Mouse (Mus musculus): ENCODE data around the gene Camk1d. TPM values are rescaled to one million over a fixed set of nuclear protein-coding genes. Genes with fewer than 3 reads are reported as not detected.
A peak's percentile ranks its signal among the peaks of the same experiment; 100 is the strongest.

Camk1d gene
- total and polyA plus RNA-seq, 2 experiments from 2014 or later = 1.1 to 2.2 TPM

DNA sequence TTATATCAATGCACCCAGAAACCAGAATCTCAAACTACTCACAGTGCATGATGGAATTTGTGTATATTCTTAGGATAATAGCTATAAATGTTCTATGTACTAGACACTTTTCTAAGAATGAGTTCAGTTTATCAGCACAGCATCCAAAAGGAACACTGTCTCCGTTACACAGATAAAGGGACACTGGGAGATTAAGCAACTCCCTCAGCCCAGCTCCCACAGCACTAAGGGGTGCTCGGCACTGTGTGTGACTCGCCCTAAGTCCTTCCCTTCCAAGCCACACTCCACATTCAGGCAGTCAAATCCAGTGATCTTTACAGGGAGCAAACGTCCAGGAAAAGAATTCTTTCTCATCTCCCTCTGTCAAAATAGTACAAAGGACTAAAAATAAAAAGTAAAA is 83.6 kb downstream of the Camk1d start:
- no peak for DNase-seq (ENCODE audit: low spot score)
- H3K36me3 ChIP-seq (replicated peaks; ENCODE audit: control insufficient read depth, insufficient read depth, low read length) = no peaks in the 10 kb centered on the region
- H3K4me1 ChIP-seq (ENCODE audit: control insufficient read depth, insufficient read depth) = no peaks in the 10 kb centered on the region
- H3K4me3 ChIP-seq (ENCODE audit: low read depth, low read length) = no peak overlapping the region
- WGBS = 44% methylated on average over 4 of the region's 4 CpGs
- no peak overlapping the region for H3K9ac ChIP-seq (replicated peaks; ENCODE audit: low read depth, low read length)
- no peak for TF ChIP-seq CTCF (IDR thresholded peaks at IDR 0.05; ENCODE audit: low read depth)
- TF ChIP-seq EP300 (IDR thresholded peaks at IDR 0.05; ENCODE audit: low read depth) = no peak
- no peak overlapping the region for H3K4me2 ChIP-seq (ENCODE audit: low read depth, low read length)
- no peaks in the 10 kb centered on the region for H3K27me3 ChIP-seq (ENCODE audit: control insufficient read depth, insufficient read depth, low read length)
- H3K9me3 ChIP-seq (replicated peaks; ENCODE audit: control insufficient read depth, low read length) = no peaks in the 10 kb centered on the region
- no peak for ATAC-seq (ENCODE audit: insufficient read depth, low read depth)
- no peak overlapping the region for H3K27ac ChIP-seq (ENCODE audit: low read depth)

DNA sequence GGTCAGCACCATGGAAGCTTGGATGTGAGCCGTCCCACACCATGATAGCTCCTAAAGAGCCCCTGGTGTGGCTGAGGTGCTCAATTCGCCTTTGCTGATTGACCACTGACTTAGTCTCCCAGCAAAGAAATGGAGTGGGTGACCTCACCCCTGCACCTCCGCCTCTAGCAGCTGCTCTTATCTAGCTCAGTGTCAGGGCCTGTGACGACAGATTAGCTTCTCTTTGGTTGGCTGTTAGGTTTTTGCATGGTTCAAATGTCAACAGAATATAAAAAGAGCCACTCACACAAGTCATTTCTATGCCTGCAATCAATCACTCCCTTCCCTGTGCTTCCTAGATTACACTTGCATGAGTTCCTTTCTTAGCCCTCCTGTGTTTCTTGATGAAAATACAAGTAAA is 89.9 kb downstream of the Camk1d start:
- Histone ChIP-seq H3K27me3 (ENCODE audit: control insufficient read depth, insufficient read depth, low read length) (no peaks in the 10 kb centered on the region), H3K9ac (replicated peaks; ENCODE audit: low read depth, low read length) (no peak overlapping the region), H3K4me3 (ENCODE audit: low read depth, low read length) (no peak overlapping the region), H3K27ac (ENCODE audit: low read depth) (no peak overlapping the region), H3K4me1 (ENCODE audit: control insufficient read depth, insufficient read depth) (no peaks in the 10 kb centered on the region), H3K36me3 (replicated peaks; ENCODE audit: control insufficient read depth, insufficient read depth, low read length) (no peaks in the 10 kb centered on the region), H3K4me2 (ENCODE audit: low read depth, low read length) (no peak overlapping the region), H3K9me3 (replicated peaks; ENCODE audit: control insufficient read depth, low read length) (no peaks in the 10 kb centered on the region)
- TF ChIP-seq CTCF (IDR thresholded peaks at IDR 0.05; ENCODE audit: low read depth) (no peak), EP300 (IDR thresholded peaks at IDR 0.05; ENCODE audit: low read depth) (no peak)
- ATAC-seq (ENCODE audit: insufficient read depth, low read depth) (no peak), DNase-seq (ENCODE audit: low spot score) (no peak)
- 31% methylated on average over 4 of the region's 4 CpGs for WGBS

DNA sequence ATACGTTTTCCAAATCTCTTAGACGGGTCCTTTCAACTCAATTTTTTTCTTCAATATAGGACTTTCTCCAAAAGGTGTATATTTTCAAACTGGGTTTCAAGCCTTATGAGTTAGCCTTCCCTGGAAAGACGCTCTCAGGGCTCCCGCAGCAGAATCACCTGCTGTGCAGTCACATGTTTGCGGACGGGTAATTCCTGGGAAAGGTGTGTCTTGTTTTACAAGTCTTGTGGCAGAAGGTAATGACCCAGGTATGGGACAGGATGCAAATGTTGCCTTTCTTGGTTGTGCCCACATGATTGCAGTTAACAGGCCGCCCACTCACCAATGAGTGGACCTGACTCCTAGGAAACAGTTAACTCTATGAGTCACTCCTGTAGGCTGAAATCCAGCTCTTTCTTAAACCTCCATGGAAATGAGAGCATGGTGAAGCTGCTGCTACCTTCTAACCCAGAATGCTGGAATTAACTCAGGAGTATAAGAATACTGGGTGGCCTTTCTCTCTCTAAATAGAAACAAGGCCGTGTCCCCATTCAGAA is 95.9 kb downstream of the Camk1d start:
- 84% methylated on average over 8 of the region's 8 CpGs for WGBS
- H3K27ac ChIP-seq (ENCODE audit: low read depth) = no peak overlapping the region
- peaks cover 10% of the 10 kb centered on the region for H3K4me1 ChIP-seq (ENCODE audit: control insufficient read depth, insufficient read depth)
- no peak for ATAC-seq (ENCODE audit: insufficient read depth, low read depth)
- no peaks in the 10 kb centered on the region for H3K27me3 ChIP-seq (ENCODE audit: control insufficient read depth, insufficient read depth, low read length)
- no peak for TF ChIP-seq CTCF (IDR thresholded peaks at IDR 0.05; ENCODE audit: low read depth)
- TF ChIP-seq EP300 (IDR thresholded peaks at IDR 0.05; ENCODE audit: low read depth) = no peak
- H3K4me3 ChIP-seq (ENCODE audit: low read depth, low read length) = no peak overlapping the region
- no peak overlapping the region for H3K4me2 ChIP-seq (ENCODE audit: low read depth, low read length)
- no peaks in the 10 kb centered on the region for H3K9me3 ChIP-seq (replicated peaks; ENCODE audit: control insufficient read depth, low read length)
- no peak for DNase-seq (ENCODE audit: low spot score)
- H3K9ac ChIP-seq (replicated peaks; ENCODE audit: low read depth, low read length) = no peak overlapping the region
- H3K36me3 ChIP-seq (replicated peaks; ENCODE audit: control insufficient read depth, insufficient read depth, low read length) = no peaks in the 10 kb centered on the region

DNA sequence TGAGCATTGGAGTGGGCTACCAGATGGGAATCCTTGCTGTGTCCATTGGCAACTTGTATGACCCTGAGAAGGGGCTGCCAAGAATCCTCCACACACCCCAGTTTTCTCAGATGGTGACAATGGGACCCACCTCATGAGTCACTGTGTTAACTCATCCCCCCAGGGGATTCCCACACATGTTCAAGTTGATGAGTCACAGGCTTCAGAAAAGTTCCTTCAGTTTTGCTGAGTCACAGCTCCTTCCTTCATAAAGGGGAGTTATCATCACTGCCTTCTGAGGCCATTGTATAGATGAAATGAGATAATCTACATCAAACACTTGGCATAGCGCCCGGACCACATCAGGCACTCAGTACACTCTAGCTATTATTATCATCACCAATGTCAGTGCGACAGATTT is 99.4 kb downstream of the Camk1d start:
- DNase-seq (ENCODE audit: low spot score) = peak; percentile 45
- H3K27ac ChIP-seq (ENCODE audit: low read depth) = peak overlapping the region; percentile 70
- H3K36me3 ChIP-seq (replicated peaks; ENCODE audit: control insufficient read depth, insufficient read depth, low read length) = no peaks in the 10 kb centered on the region

DNA sequence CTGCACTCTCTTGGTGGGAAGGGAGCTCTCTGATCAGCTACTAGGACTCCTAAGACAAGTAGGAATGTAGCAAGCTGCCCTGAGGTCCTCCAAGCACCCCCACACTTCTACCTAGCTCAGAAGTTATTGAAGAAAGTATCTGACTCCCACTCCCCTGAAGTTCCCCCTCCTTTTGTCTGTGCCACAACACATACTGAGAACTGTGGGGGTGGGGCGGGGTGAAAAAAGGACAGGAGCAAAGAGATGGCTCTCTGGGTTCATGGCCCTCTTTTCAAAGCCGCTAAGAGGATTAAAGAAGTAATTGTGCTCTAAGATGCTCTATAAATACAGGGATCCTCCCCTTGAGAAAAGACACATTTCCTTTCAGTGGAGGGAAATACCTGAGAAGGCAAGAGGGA is 100.0 kb downstream of the Camk1d start:
- Histone ChIP-seq H3K4me2 (ENCODE audit: low read depth, low read length) (no peak overlapping the region), H3K4me3 (ENCODE audit: low read depth, low read length) (no peak overlapping the region), H3K9ac (replicated peaks; ENCODE audit: low read depth, low read length) (no peak overlapping the region), H3K27me3 (ENCODE audit: control insufficient read depth, insufficient read depth, low read length) (no peaks in the 10 kb centered on the region), H3K36me3 (replicated peaks; ENCODE audit: control insufficient read depth, insufficient read depth, low read length) (no peaks in the 10 kb centered on the region), H3K4me1 (ENCODE audit: control insufficient read depth, insufficient read depth) (peaks cover 28% of the 10 kb centered on the region), H3K27ac (ENCODE audit: low read depth) (peak overlapping the region; percentile 70), H3K9me3 (replicated peaks; ENCODE audit: control insufficient read depth, low read length) (no peaks in the 10 kb centered on the region)
- TF ChIP-seq EP300 (IDR thresholded peaks at IDR 0.05; ENCODE audit: low read depth) (no peak), CTCF (IDR thresholded peaks at IDR 0.05; ENCODE audit: low read depth) (no peak)
- DNase-seq (ENCODE audit: low spot score) (no peak), ATAC-seq (ENCODE audit: insufficient read depth, low read depth) (no peak)
- 54% methylated on average over 2 of the region's 2 CpGs for WGBS

More for the DNA sequence above, 99.4 kb downstream of the Camk1d start:
- Histone ChIP-seq H3K4me2 (ENCODE audit: low read depth, low read length) (no peak overlapping the region), H3K4me1 (ENCODE audit: control insufficient read depth, insufficient read depth) (peaks cover 28% of the 10 kb centered on the region), H3K4me3 (ENCODE audit: low read depth, low read length) (no peak overlapping the region), H3K9me3 (replicated peaks; ENCODE audit: control insufficient read depth, low read length) (no peaks in the 10 kb centered on the region), H3K9ac (replicated peaks; ENCODE audit: low read depth, low read length) (no peak overlapping the region), H3K27me3 (ENCODE audit: control insufficient read depth, insufficient read depth, low read length) (no peaks in the 10 kb centered on the region)
- ATAC-seq (ENCODE audit: insufficient read depth, low read depth) = 0 out of 2 replicates have a peak, but pooled peaks have one; percentile 27
- WGBS = 66% methylated on average over 3 of the region's 3 CpGs
- TF ChIP-seq CTCF (IDR thresholded peaks at IDR 0.05; ENCODE audit: low read depth) (no peak), EP300 (IDR thresholded peaks at IDR 0.05; ENCODE audit: low read depth) (no peak)

All from heart, postnatal 0 days (tissue).